Mouse (Mus musculus) ZHBTc4 (cell line): ENCODE measurements around the gene Ppp3ca.
"Not testable (repeated sequence)": the region's sequence is repeated elsewhere in the genome, so short reads cannot be mapped to it uniquely, and the experiment has no call there.

ENCODE experiments used
- DNase-seq: peaks from one replicate; pipeline ENCODE4 v3.0.0-alpha.2; 2011; ENCODE audit warnings: low read depth, low spot score

Ppp3ca gene

GRCm38 (mm10) chr3:136686429-136686828 lies 16.5 kb downstream of the Ppp3ca start:
- no peak for DNase-seq

DNA sequence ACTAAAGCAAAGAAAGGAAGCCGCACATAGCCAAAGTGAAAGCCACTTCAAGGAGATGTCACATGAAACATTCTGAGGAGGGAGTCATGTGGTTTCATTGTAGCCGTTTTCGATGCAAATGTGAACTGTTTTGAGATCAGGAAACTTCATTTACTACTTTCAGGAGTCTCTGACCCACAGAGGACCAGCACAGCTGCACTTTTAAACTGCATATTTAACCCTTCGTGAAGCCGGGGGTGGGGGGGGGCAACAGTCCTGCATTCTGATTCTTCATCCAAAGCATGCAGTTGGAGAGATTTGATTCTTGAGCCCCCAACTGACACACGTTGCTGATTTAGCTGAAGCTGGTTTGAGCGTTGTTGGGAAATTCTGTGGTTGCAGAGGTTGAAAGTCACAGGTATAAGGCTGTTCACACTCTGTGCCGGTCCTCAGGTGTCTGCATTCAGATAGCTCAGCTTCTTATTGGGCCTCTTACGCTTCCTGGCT lies 18.2 kb downstream of the Ppp3ca start:
- DNase-seq: no peak

GRCm38 (mm10) chr3:136689793-136690543 lies 20.0 kb downstream of the Ppp3ca start:
- no peak for DNase-seq

DNA sequence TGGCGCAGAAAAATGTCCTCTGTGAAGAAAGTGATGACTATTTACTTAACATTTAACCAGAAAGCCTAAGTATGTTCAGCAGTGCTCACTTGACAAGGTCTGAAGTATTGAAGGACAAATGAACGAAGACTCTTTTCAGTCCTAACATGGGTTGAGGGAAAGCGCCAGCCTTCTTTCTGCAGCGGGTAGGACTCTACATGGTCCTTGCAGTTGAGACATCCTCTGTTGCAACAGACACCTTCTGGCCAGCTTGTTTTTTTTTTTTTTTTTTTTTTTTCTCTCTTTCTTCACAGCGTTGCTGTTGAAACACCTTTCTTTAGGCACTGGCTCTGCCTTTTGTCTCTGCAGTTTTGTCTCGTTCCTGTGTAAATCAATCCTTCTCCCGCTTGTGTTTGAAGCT lies 22.1 kb downstream of the Ppp3ca start:
- no peak for DNase-seq

DNA sequence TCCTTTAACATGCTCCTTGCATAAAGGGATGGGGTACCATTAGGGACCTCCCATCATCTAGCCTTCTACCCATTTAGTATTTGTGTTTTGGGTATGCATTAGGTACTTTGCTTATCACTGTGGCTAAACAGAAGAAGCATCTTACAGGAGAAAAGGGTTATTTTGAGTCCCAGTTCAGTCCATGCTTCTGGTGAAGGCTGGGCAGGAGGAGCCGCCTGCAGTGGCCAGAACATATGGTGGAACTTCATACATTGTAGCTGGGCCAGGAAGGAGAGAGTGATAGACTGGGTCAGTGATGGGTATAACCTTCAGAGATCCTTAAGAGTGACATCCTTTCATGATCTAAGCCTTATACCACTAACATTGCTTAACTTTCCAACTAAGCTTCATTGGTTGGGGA lies 23.6 kb downstream of the Ppp3ca start:
- no peak for DNase-seq

DNA sequence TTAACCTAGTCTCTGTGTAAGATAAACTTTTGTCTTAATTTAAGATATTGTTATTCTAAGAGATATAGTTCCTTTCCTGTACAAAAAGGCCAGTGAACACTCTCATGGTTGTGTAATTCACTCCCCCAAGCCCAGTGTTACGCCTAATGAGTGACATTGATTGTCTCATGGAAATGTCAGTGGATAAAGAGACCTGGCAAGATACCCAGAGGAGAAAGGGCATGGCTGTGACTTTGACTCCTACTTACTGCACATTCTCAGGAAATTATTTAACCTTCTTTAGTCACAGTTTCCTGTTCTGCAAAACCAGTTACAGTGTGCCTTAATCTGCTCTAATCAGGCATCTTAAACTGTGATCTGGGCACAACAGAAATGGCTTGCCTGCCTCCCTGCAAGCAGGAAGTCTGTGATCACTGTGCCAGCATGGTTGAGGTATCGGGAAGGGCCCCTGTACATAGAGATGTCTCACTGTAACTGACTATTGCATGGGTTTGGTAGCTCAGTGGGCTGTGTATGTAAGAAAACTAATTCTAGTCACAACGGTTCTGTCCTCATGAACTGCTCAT lies 27.8 kb downstream of the Ppp3ca start:
- DNase-seq: no peak

DNA sequence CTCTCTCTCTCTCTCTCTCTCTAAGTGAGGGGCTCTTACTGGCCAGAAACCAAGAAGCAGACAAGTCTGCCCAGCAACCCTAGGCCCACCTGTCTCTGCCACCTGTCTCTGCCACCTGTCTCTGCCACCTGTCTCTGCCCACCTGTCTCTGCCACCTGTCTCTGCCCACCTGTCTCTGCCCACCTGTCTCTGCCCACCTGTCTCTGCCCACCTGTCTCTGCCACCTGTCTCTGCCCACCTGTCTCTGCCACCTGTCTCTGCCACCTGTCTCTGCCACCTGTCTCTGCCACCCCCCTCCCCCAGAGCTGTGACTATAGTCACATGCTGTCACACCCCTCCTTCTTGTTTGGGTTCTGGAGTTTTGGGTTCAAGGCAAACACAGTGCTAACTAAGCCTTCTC lies 29.8 kb downstream of the Ppp3ca start:
- not testable (repeated sequence) for DNase-seq

- no peak for DNase-seq
Observed at GRCm38 (mm10) chr3:136700447-136701009, 30.6 kb downstream of the Ppp3ca start.

DNA sequence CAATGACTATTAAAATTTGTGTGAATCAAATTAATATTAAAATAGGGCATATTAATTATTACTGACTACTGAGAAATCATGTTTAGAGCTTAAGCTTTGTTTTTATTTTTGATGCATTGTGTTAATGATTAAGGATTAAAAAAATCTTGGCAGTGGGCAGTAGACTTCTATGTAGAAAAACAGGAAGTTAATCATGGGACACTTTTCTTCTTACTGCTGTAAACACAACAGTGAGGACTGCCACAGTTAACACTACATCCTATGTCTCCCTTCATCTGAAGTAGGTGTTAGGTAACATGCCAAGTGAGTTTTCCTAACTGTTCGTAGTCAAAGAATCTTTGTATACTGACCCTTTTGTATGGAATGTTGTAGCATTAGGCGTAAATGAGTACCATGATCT lies 32.9 kb downstream of the Ppp3ca start:
- DNase-seq: no peak

DNA sequence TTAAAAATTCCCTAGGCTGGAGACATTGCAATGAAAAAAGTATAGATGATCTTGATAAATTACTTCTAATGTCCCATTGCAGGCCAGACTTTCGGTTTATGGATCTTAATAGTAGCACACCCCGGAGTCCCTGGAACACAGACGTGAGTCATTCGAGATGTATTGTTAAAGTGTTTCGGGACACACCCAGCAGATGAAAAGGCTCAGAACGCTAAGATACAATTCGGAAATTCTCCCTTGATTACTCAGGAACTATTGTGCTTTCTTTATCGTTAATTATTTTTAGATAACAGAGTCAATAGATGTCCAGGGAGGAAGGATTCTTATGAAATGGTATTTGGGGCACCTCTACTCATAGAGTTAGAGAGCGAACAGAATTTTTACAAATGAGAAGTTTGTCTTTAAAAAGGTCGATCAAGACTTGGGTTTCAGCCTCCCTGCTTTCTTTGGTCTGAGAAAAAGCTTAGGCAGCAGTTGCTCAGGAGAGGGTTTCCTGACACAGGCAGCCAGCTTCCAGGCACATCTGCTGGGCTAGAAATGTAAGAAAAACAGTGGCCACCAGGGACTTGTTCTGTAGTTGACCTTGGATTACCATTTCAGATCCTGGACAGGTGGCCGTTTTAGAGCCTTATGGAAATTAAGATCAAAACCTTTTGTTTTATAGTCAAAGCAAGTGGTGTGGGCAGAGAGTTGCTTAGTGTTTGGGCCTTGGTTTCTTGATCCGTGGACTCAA lies 34.8 kb downstream of the Ppp3ca start:
- peak; percentile 20 for DNase-seq

DNA sequence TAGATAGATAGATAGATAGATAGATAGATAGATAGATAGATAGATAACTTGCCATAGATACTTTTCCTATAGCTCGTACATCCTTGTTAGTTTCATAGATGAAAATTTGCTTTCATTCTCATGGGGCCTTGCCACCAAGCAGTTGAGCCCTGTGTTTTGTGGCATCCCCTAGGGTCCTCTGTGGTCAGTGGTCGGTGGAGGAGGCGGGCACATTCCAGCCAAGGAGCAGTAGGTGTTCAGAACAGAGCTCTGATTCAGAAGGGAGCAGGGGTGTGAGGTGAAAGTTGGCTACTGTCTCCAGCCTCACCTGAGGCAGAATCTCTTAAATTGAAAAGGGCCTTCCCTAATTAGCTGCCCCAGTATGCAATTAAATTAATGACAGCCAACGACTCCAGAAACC lies 36.1 kb downstream of the Ppp3ca start:
- no peak for DNase-seq

GRCm38 (mm10) chr3:136706771-136707170 lies 36.8 kb downstream of the Ppp3ca start:
- DNase-seq: no peak

DNA sequence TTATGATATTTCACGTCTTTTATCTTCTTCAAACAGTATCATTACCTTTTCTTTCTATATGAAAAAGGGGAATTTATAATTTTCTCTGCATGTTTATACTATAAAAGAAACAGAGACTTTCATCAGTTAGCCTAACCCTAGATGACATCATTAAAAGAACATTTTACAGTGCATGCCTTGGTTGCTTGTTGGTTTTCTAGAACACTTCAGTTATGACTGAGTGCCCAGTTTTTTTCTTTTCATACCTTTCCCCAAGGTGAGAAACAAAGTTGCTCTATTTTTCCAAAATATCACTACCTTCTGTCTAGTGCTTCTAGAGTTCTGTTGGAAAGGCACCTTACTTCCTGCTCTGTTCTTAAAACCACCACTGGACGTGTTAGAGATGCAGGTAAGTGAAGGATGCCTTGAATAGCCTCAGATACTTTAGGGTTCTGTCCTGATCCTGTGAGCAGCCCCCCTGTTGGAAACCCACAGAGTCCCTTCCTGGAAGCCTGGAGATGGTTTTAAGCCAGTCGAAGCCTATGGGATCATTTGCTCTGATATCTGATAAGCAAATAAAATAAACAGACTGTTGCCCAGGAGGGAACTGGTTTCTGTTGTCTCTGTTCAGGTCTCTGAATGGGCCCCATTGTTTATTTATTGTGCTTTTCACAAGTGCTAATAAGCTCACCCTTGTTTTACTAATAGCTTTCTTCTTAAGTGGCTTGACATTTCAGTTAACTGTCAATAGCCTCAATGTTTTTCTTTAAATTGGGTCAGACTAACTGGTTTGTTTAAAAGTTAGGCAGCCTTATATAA lies 37.5 kb downstream of the Ppp3ca start:
- no peak for DNase-seq

DNA sequence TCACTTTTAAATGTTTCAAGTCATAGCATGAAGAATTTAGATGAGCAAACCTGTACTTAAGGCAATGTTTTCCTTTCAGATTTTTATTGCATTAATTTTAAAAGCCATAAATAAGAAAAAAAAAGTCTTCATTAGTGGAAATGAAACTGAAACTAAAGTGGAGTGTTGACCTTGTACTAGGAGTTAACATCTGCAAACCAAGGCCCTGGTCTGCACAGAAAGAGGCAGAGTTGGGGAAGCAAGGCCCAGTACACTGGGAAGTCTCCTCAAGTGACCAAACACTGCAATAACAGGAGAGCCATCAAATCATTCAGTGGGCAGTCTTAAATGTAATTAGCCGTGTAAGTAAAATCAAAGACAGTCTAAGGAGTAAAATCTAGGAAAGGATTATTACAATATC lies 38.3 kb downstream of the Ppp3ca start:
- DNase-seq: no peak

- DNase-seq: no peak
Observed at GRCm38 (mm10) chr3:136710310-136710906, 40.5 kb downstream of the Ppp3ca start.

- DNase-seq: no peak
Observed at GRCm38 (mm10) chr3:136714307-136715039, 44.5 kb downstream of the Ppp3ca start.

GRCm38 (mm10) chr3:136716247-136716646 lies 46.3 kb downstream of the Ppp3ca start:
- DNase-seq: no peak

DNA sequence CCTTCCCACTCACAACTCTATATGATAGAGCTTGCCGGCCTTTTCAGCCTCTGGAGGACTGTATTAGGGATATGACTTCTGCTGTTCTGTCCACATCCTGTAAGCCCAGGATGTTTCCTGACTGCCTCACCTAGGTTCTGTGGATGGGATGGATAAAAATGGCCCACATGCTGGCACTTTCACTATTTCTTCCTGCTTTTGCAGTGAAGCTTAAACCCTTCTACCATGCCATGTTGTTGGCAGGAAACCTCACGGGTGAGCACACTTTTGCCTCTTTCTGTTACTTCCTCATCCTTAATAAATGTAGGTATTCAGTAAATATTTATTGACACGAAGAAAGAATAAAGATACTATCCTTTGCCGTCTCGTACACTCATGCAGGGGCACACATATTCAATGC lies 48.5 kb downstream of the Ppp3ca start:
- DNase-seq: no peak

GRCm38 (mm10) chr3:136721241-136721640 lies 51.3 kb downstream of the Ppp3ca start:
- no peak for DNase-seq

- DNase-seq: no peak
Observed at GRCm38 (mm10) chr3:136721804-136722427, 52.0 kb downstream of the Ppp3ca start.
